Mouse (Mus musculus) spleen, postnatal 0 days (tissue): ENCODE data around the gene Gm21319. TPM values are rescaled to one million over a fixed set of nuclear protein-coding genes. Genes with fewer than 3 reads are reported as not detected.

Source experiments
- polyA plus RNA-seq: library from polyadenylated mRNA; unstranded; fragments of >200 nt; fragmentation: Nextera tagmentation; extraction: Ambion mirVana; gene quantifications from 2 replicates; pipeline ENCODE4 v1.2.1, GENCODE M21; 2015

Gene Gm21319
- not detected in 2 replicates for polyA plus RNA-seq

GRCm38 (mm10) chr12:87775655-87776054 lies at the start of gene Gm21319:
TSS of gene Gm21319 (minus strand) at chr12:87775755.

DNA sequence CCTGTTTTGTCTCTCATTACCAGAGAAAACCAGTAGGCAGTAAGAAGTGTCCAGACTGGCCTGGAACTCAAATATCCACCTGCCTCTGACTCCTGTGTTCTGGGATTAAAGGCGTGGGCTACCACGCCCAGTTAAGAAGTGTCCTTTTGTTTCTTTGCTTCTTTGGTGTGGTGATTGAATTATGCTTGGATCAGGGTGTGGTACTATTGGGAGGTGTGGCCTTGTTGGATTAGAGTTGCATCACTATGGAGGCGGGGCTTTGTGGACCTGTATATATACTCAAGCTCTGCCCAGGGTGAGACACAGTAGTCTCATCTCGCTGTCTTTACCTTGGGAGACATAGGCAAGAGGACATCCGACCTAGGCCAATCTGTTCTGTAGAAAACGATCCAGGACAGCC lies 40.7 kb upstream of the Gm21319 start, which contains the start of gene BB287469:
Gene BB287469 (plus strand): TSS at position 301 of the 400 bp plus-strand sequence.

GRCm38 (mm10) chr12:87795212-87795611 lies 19.7 kb upstream of the Gm21319 start, which contains the start of gene Gm21936:
TSS of gene Gm21936 (plus strand) at chr12:87795512.

Other genes starting within 250 kb of the Gm21319 start
- gene Oog1, start 173.1 kb downstream of the Gm21319 start, polyA plus RNA-seq, result not detected in 2 replicates
- not detected in 2 replicates for gene Gm4027, start 156.9 kb downstream of the Gm21319 start, polyA plus RNA-seq
- gene Gm16381, start 131.1 kb downstream of the Gm21319 start, polyA plus RNA-seq, result not detected in 2 replicates
- not detected in 2 replicates for gene Gm21936, start 19.8 kb upstream of the Gm21319 start, polyA plus RNA-seq
- not detected in 2 replicates for gene BB287469, start 40.8 kb upstream of the Gm21319 start, polyA plus RNA-seq
- gene Gm2001, start 66.6 kb upstream of the Gm21319 start, polyA plus RNA-seq, result not detected in 2 replicates
- not detected in 2 replicates for gene Gm2016, start 98.3 kb upstream of the Gm21319 start, polyA plus RNA-seq
- not detected in 2 replicates for gene Gm2022, start 119.6 kb upstream of the Gm21319 start, polyA plus RNA-seq
- not detected in 2 replicates for gene Gm2035, start 144.1 kb upstream of the Gm21319 start, polyA plus RNA-seq
- gene Gm2042, start 178.3 kb upstream of the Gm21319 start, polyA plus RNA-seq, result not detected in 2 replicates
- not detected in 2 replicates for gene Gm2075, start 236.1 kb upstream of the Gm21319 start, polyA plus RNA-seq
- not detected in 2 replicates for gene Gm6803, start 243.0 kb upstream of the Gm21319 start, polyA plus RNA-seq